Mouse (Mus musculus) limb, embryonic 14.5 days (tissue): ENCODE results near the gene Zmiz1. TPM values are rescaled to one million over a fixed set of nuclear protein-coding genes. Genes with fewer than 3 reads are reported as not detected.

Experiments
- ATAC-seq: fragments of 200-750 bp; cut with Nextera tagmentation; 2 replicates; pipeline ENCODE4 v1.8.0; 2017; ENCODE audit warnings: low read depth, moderate number of reproducible peaks, moderate TSS enrichment; ENCODE audit not compliant: low FRiP score
- DNase-seq: peaks from one replicate; pipeline ENCODE4 v3.0.0-alpha.2; 2015; ENCODE audit warnings: low spot score
- H3K27ac ChIP-seq: fragments of 300-500 bp; sonication (generic); replicated peaks from 2 replicates; pipeline ENCODE4 v1.5.1; 2014; ENCODE audit warnings: low read depth, mild to moderate bottlenecking, low read length, moderate library complexity, mixed read lengths
- H3K27me3 ChIP-seq: fragments of 300-500 bp; sonication (generic); 2 replicates; pipeline ENCODE4 v1.6.1; 2014; ENCODE audit warnings: low read length, mixed read lengths; ENCODE audit not compliant: control insufficient read depth, insufficient read depth
- H3K36me3 ChIP-seq: fragments of 300-500 bp; sonication (generic); 2 replicates; pipeline ENCODE4 v1.6.1; 2014; ENCODE audit warnings: mild to moderate bottlenecking, low read length, moderate library complexity, mixed read lengths; ENCODE audit not compliant: control insufficient read depth, insufficient read depth
- H3K4me1 ChIP-seq: fragments of 300-500 bp; sonication (generic); 2 replicates; pipeline ENCODE4 v1.6.1; 2014; ENCODE audit warnings: antibody characterized with exemption, low read length, mixed read lengths; ENCODE audit not compliant: control insufficient read depth, insufficient read depth
- H3K4me2 ChIP-seq: fragments of 300-500 bp; sonication (generic); replicated peaks from 2 replicates; pipeline ENCODE4 v1.6.1; 2014; ENCODE audit warnings: low read depth, mild to moderate bottlenecking, low read length, moderate library complexity; ENCODE audit not compliant: severe bottlenecking
- H3K4me3 ChIP-seq: fragments of 300-500 bp; sonication (generic); replicated peaks from 2 replicates; pipeline ENCODE4 v1.5.1; 2014; ENCODE audit warnings: low read length
- H3K9ac ChIP-seq: fragments of 300-500 bp; sonication (generic); 2 replicates; pipeline ENCODE4 v1.6.1; 2014; ENCODE audit warnings: mild to moderate bottlenecking, low read depth, low read length, moderate library complexity; ENCODE audit not compliant: severe bottlenecking
- H3K9me3 ChIP-seq: fragments of 300-500 bp; sonication (generic); 2 replicates; pipeline ENCODE4 v1.6.1; 2016; ENCODE audit warnings: low read length; ENCODE audit not compliant: control insufficient read depth
- POLR2A ChIP-seq: fragments of 200-500 bp; IDR thresholded peaks from 2 replicates; pipeline ENCODE4 v1.8.0; 2012; ENCODE audit warnings: inconsistent platforms, mild to moderate bottlenecking, moderate library complexity, borderline replicate concordance; ENCODE audit not compliant: insufficient read depth, insufficient read length; ENCODE audit errors: extremely low read depth
- WGBS: fragments of 180-500 bp; shearing (Covaris S2); extraction: QIAGEN DNeasy Blood & Tissue Kit; methylation state at CpG from one replicate; pipeline ENCODE4 v1.1.7; 2014; 5-methylcytosine and 5-hydroxymethylcytosine counted together
- polyA plus RNA-seq, 2 experiments: library from polyadenylated mRNA; depleted of rRNA in 1 of 2; stranded (reverse) in 1 of 2; unstranded in 1 of 2; fragments of >200 nt; fragmentation: Nextera tagmentation in 1 of 2; extraction: Ambion mirVana in 1 of 2; gene quantifications; 2 replicates each; pipeline versions ENCODE4 v1.2.1 to v1.2.3; 2012 to 2014

Gene Zmiz1
- polyA plus RNA-seq, 2 experiments = 61.8 to 81.2 TPM

GRCm38 (mm10) chr14:25592522-25592921 is 133.5 kb downstream of the Zmiz1 start:
- H3K27me3 ChIP-seq = no peaks in the 10 kb centered on the region
- no peak for DNase-seq
- H3K9me3 ChIP-seq = no peaks in the 10 kb centered on the region
- no peak overlapping the region for H3K4me2 ChIP-seq
- H3K36me3 ChIP-seq = peaks cover 56% of the 10 kb centered on the region
- no peak for ATAC-seq
- H3K9ac ChIP-seq = no peak overlapping the region
- TF ChIP-seq POLR2A = no peak
- peaks cover 31% of the 10 kb centered on the region for H3K4me1 ChIP-seq
- no peak overlapping the region for H3K27ac ChIP-seq
- WGBS = 42% methylated on average over 6 of the region's 6 CpGs
- H3K4me3 ChIP-seq = no peak overlapping the region

DNA sequence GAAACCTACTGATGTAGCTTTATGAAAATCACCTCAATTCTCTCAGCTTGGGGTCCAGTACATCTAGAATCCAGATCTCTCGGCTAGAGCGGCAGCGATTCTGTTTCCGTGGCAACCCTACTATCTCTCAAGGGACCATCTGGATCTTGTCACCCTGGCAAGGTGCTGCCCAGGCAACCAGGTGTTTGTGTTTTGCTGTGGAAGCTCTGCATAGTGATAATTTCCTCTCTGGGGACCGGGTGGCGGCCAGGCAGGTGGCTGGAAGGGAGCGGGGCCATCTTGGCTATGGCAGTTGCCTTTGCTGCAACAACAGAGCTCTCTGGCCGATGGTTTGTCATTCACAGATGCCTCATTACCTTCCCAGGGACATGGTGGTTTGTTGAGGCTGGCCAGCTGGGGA is 134.9 kb downstream of the Zmiz1 start:
- Histone ChIP-seq H3K27me3 (no peaks in the 10 kb centered on the region), H3K27ac (peak overlapping the region; percentile 55), H3K4me2 (no peak overlapping the region), H3K36me3 (peaks cover 67% of the 10 kb centered on the region), H3K9ac (no peak overlapping the region), H3K9me3 (no peaks in the 10 kb centered on the region), H3K4me1 (peaks cover 21% of the 10 kb centered on the region), H3K4me3 (no peak overlapping the region)
- no peak for ATAC-seq
- DNase-seq = no peak
- 42% methylated on average over 8 of the region's 8 CpGs for WGBS
- TF ChIP-seq POLR2A = no peak

DNA sequence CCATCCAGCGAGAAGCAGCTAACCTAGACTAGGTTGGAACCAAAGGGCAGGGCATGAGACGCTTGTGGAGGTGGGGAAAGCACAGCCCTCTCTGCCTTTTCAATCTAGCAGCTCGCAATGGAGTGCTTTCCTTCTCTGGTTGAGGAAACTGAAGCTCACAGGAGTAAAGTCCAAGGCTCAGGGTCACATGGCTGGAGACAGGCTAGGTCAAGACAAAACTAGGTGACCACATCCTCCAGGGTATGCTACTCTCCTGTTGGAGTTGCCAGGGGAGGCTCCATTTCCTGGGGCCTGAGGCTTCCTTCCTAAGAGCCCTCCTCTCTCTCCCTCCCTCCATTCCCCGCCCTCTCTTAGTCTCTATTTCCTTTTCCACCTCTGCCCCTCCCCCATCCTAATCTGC is 135.6 kb downstream of the Zmiz1 start:
- no peak overlapping the region for H3K4me3 ChIP-seq
- peaks cover 14% of the 10 kb centered on the region for H3K4me1 ChIP-seq
- WGBS = 47% methylated on average over 4 of the region's 4 CpGs
- DNase-seq (no peak), ATAC-seq (no peak)
- no peak for TF ChIP-seq POLR2A
- H3K4me2 ChIP-seq = no peak overlapping the region
- H3K27ac ChIP-seq = peak overlapping the region; percentile 55
- peaks cover 64% of the 10 kb centered on the region for H3K36me3 ChIP-seq
- no peaks in the 10 kb centered on the region for H3K9me3 ChIP-seq
- H3K27me3 ChIP-seq = no peaks in the 10 kb centered on the region
- H3K9ac ChIP-seq = no peak overlapping the region

- Histone ChIP-seq H3K27ac (no peak overlapping the region; the same call in 1 of the 2 replicates), H3K36me3 (peaks cover 57% of the 10 kb centered on the region), H3K27me3 (no peaks in the 10 kb centered on the region), H3K4me3 (no peak overlapping the region), H3K4me1 (peaks cover 43% of the 10 kb centered on the region), H3K9me3 (no peaks in the 10 kb centered on the region), H3K4me2 (no peak overlapping the region), H3K9ac (no peak overlapping the region)
- 84% methylated on average over 6 of the region's 6 CpGs for WGBS
- no peak for TF ChIP-seq POLR2A
- DNase-seq (no peak), ATAC-seq (no peak)
Measured at GRCm38 (mm10) chr14:25598960-25599359, 140.0 kb downstream of the Zmiz1 start.

GRCm38 (mm10) chr14:25599934-25600333 is 140.9 kb downstream of the Zmiz1 start:
- Histone ChIP-seq H3K9ac (no peak overlapping the region), H3K4me1 (peaks cover 42% of the 10 kb centered on the region), H3K27me3 (no peaks in the 10 kb centered on the region), H3K4me2 (no peak overlapping the region), H3K9me3 (no peaks in the 10 kb centered on the region), H3K4me3 (no peak overlapping the region), H3K27ac (peak overlapping the region; percentile 38; the same call in 1 of the 2 replicates), H3K36me3 (peaks cover 55% of the 10 kb centered on the region)
- TF ChIP-seq POLR2A = no peak
- ATAC-seq = no peak
- no peak for DNase-seq
- WGBS = 50% methylated on average over 11 of the region's 12 CpGs

- H3K4me3 ChIP-seq = no peak overlapping the region
- H3K9ac ChIP-seq = no peak overlapping the region
- no peak overlapping the region for H3K4me2 ChIP-seq
- peaks cover 57% of the 10 kb centered on the region for H3K36me3 ChIP-seq
- no peak for TF ChIP-seq POLR2A
- H3K27me3 ChIP-seq = no peaks in the 10 kb centered on the region
- H3K27ac ChIP-seq = peak overlapping the region; percentile 61
- 69% methylated on average over 7 of the region's 7 CpGs for WGBS
- H3K9me3 ChIP-seq = no peaks in the 10 kb centered on the region
- ATAC-seq (no peak), DNase-seq (no peak)
- H3K4me1 ChIP-seq = peaks cover 43% of the 10 kb centered on the region
Measured at GRCm38 (mm10) chr14:25600358-25600757, 141.4 kb downstream of the Zmiz1 start.
